26 mouse cellular contexts compared by ENCODE assay signal in the genomic region with DNA sequence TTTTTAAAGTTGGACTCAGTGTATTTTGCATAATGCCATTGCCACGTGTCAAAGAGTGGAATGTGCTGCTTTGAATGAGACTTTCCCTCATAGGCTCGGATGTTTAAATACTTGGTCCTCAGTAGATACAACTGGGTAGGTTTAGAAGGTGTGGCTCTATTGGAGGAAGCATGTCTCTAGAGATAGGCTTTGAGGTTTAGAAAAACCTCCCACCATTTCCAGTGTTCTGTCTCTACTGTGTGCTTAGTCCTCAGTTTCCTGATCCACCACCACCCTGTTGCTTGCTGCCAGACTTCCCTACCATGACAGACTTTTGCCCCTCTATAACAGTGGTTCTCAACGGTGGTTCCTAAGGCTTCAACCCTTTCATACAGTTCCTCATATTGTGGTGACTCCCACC. TPM values are rescaled to one million over a fixed set of nuclear protein-coding genes. Genes with fewer than 3 reads are reported as not detected.
DNase-seq lines count a peak whose midpoint lies in the region; ATAC-seq and TF ChIP-seq lines count a peak whose summit lies in the region.
"Had no signal": no experiment of that assay in that cellular context is flagged by ENCODE, and none has a peak within 500 bp of the region (broad histone marks: within the 10 kb centered on the region; RNA-seq: fewer than 3 reads in every experiment).

No protein-coding gene starts in this region.

- WGBS in midbrain, embryonic 11.5 days: 71% methylated on average over 3 of the region's 3 CpGs
- 73% methylated on average over 3 of the region's 3 CpGs for WGBS in midbrain, embryonic 10.5 days
- 61% methylated on average over 3 of the region's 3 CpGs for WGBS in cerebellum, adult 2 months

- peak; percentile 79 for DNase-seq in midbrain, embryonic 11.5 days (ENCODE audit: low spot score, missing footprints)
- DNase-seq in midbrain, embryonic 10.5 days (ENCODE audit: low spot score): no peak
- peak; percentile 41 for DNase-seq in MEL-GATA-1-ER (ENCODE audit: extremely low read depth, low read depth)
- DNase-seq in induced T-regulatory cell, adult 2 months (ENCODE audit: low read depth): peak; percentile 31
- DNase-seq in cerebellum, adult 2 months: no peak
- no peak for DNase-seq in left cerebral cortex, adult 11 months (ENCODE audit: low spot score)
- DNase-seq in cerebellum, postnatal 25 days: no peak
- DNase-seq: adrenal gland, adult 2 months; cerebellum, adult 8-10 months; kidney, adult 8-10 months; kidney, postnatal 14 days; left cerebral cortex, postnatal 4 days; lung, adult 2 months; lung, postnatal 14 days; right cerebral cortex, adult 18-20 months; right cerebral cortex, postnatal 4 days; thymus, adult 18-20 months; thymus, postnatal 4 days had no signal

- no peaks in the 10 kb centered on the region for H3K27me3 ChIP-seq in midbrain, embryonic 11.5 days (ENCODE audit: control insufficient read depth, insufficient read depth, low read length)
- peaks cover 10% of the 10 kb centered on the region for H3K27me3 ChIP-seq in midbrain, embryonic 10.5 days (ENCODE audit: low read depth, poor library complexity, severe bottlenecking)
- no peaks in the 10 kb centered on the region for H3K27me3 ChIP-seq in cerebellum, adult 2 months (ENCODE audit: control insufficient read depth, insufficient read depth, low read length)
- H3K27me3 ChIP-seq: embryonic facial prominence, embryonic 15.5 days; limb, embryonic 15.5 days; midbrain, embryonic 15.5 days; neural tube, embryonic 13.5 days; Patski had no signal

- ATAC-seq in midbrain, embryonic 11.5 days (ENCODE audit: low FRiP score): no peak
- ATAC-seq in megakaryocyte-erythroid progenitor cell, adult 5-6 weeks (replicated peaks; ENCODE audit: low FRiP score, low TSS enrichment, poor library complexity, severe bottlenecking): peak; percentile 70
- ATAC-seq: forebrain, embryonic 14.5 days; midbrain, embryonic 15.5 days; Patski had no signal

- H3K4me3 ChIP-seq in midbrain, embryonic 11.5 days (ENCODE audit: low read depth, low read length): no peak overlapping the region
- H3K4me3 ChIP-seq in midbrain, embryonic 10.5 days: no peak overlapping the region
- H3K4me3 ChIP-seq in cerebellum, adult 2 months (replicated peaks; ENCODE audit: insufficient read depth, low read depth, low read length): no peak overlapping the region
- H3K4me3 ChIP-seq: embryonic facial prominence, embryonic 15.5 days; limb, embryonic 15.5 days; midbrain, embryonic 15.5 days; neural tube, embryonic 13.5 days had no signal

- H3K4me2 ChIP-seq in midbrain, embryonic 11.5 days: no peak overlapping the region
- H3K4me2 ChIP-seq: embryonic facial prominence, embryonic 15.5 days; heart, embryonic 11.5 days; limb, embryonic 15.5 days; midbrain, embryonic 15.5 days; neural tube, embryonic 13.5 days had no signal

- no peak for TF ChIP-seq CTCF in cerebellum, adult 2 months (IDR thresholded peaks at IDR 0.05; ENCODE audit: borderline replicate concordance, insufficient read depth, low read depth, low read length)

- no peaks in the 10 kb centered on the region for H3K4me1 ChIP-seq in midbrain, embryonic 11.5 days (ENCODE audit: control insufficient read depth, insufficient read depth, low read length)
- H3K4me1 ChIP-seq in midbrain, embryonic 10.5 days: no peaks in the 10 kb centered on the region
- no peaks in the 10 kb centered on the region for H3K4me1 ChIP-seq in cerebellum, adult 2 months (ENCODE audit: control insufficient read depth, insufficient read depth, low read length)
- H3K4me1 ChIP-seq: embryonic facial prominence, embryonic 15.5 days; limb, embryonic 15.5 days; midbrain, embryonic 15.5 days; neural tube, embryonic 13.5 days had no signal

- H3K9ac ChIP-seq in midbrain, embryonic 11.5 days (ENCODE audit: low read length): no peak overlapping the region
- H3K9ac ChIP-seq: embryonic facial prominence, embryonic 15.5 days; limb, embryonic 15.5 days; midbrain, embryonic 15.5 days; neural tube, embryonic 13.5 days had no signal

- H3K36me3 ChIP-seq in midbrain, embryonic 11.5 days (ENCODE audit: control insufficient read depth, insufficient read depth, low read length): no peaks in the 10 kb centered on the region
- H3K36me3 ChIP-seq in midbrain, embryonic 10.5 days: no peaks in the 10 kb centered on the region
- H3K36me3 ChIP-seq: embryonic facial prominence, embryonic 15.5 days; limb, embryonic 15.5 days; midbrain, embryonic 15.5 days; neural tube, embryonic 13.5 days had no signal

- no peaks in the 10 kb centered on the region for H3K9me3 ChIP-seq in midbrain, embryonic 11.5 days (ENCODE audit: control insufficient read depth, low read length)
- H3K9me3 ChIP-seq in midbrain, embryonic 10.5 days (replicated peaks): no peaks in the 10 kb centered on the region
- H3K9me3 ChIP-seq: embryonic facial prominence, embryonic 15.5 days; limb, embryonic 15.5 days; midbrain, embryonic 15.5 days; neural tube, embryonic 13.5 days had no signal

- H3K27ac ChIP-seq in midbrain, embryonic 11.5 days (ENCODE audit: low read depth, low read length): no peak overlapping the region
- no peak overlapping the region for H3K27ac ChIP-seq in midbrain, embryonic 10.5 days (replicated peaks)
- no peak overlapping the region for H3K27ac ChIP-seq in cerebellum, adult 2 months (ENCODE audit: insufficient read depth, low read length)
- H3K27ac ChIP-seq: embryonic facial prominence, embryonic 15.5 days; limb, embryonic 15.5 days; midbrain, embryonic 15.5 days; neural tube, embryonic 13.5 days had no signal

- TF ChIP-seq POLR2A in cerebellum, adult 2 months (IDR thresholded peaks at IDR 0.05; ENCODE audit: borderline replicate concordance, insufficient read depth, low read length): no peak

RNA-seq across cellular contexts. Expression of a gene that starts 37.0 kb away (rescaled TPM):
- 40.1 and 40.6 TPM in 2 replicates for polyA plus RNA-seq in midbrain, embryonic 11.5 days (2014; fragmentation: Nextera tagmentation; extraction: Ambion mirVana)
- polyA plus RNA-seq in midbrain, embryonic 10.5 days (2016; fragmentation: Nextera tagmentation; extraction: Ambion mirVana): 34.1 and 36.7 TPM in 2 replicates
- 11.3 and 17.5 TPM in 2 replicates for total RNA-seq in megakaryocyte-erythroid progenitor cell, adult 5-6 weeks (2014; fragmentation: Nextera tagmentation)
- total RNA-seq in megakaryocyte-erythroid progenitor cell, adult 5-6 weeks (2017): 1.4 and 8.0 TPM in 2 replicates
- 16.1 and 16.2 TPM in 2 replicates for polyA plus RNA-seq in cerebellum, adult 2 months (2012; rRNA removed)

RNA-seq across cellular contexts. Expression of a gene that starts 37.1 kb away (rescaled TPM):
- polyA plus RNA-seq in midbrain, embryonic 11.5 days (2014; fragmentation: Nextera tagmentation; extraction: Ambion mirVana): 123 and 126 TPM in 2 replicates
- 106 and 112 TPM in 2 replicates for polyA plus RNA-seq in midbrain, embryonic 10.5 days (2016; fragmentation: Nextera tagmentation; extraction: Ambion mirVana)
- total RNA-seq in megakaryocyte-erythroid progenitor cell, adult 5-6 weeks (2014; fragmentation: Nextera tagmentation): 76.9 and 82.0 TPM in 2 replicates
- 102 and 112 TPM in 2 replicates for total RNA-seq in megakaryocyte-erythroid progenitor cell, adult 5-6 weeks (2017)
- 32.4 and 33.7 TPM in 2 replicates for polyA plus RNA-seq in cerebellum, adult 2 months (2012; rRNA removed)

RNA-seq across cellular contexts. Expression of a gene that starts 51.8 kb away (rescaled TPM):
- 72.0 and 79.6 TPM in 2 replicates for polyA plus RNA-seq in midbrain, embryonic 11.5 days (2014; fragmentation: Nextera tagmentation; extraction: Ambion mirVana)
- polyA plus RNA-seq in midbrain, embryonic 10.5 days (2016; fragmentation: Nextera tagmentation; extraction: Ambion mirVana): 95.2 and 110 TPM in 2 replicates
- total RNA-seq in megakaryocyte-erythroid progenitor cell, adult 5-6 weeks (2014; fragmentation: Nextera tagmentation): 209 and 214 TPM in 2 replicates
- total RNA-seq in megakaryocyte-erythroid progenitor cell, adult 5-6 weeks (2017): 319 and 373 TPM in 2 replicates
- polyA plus RNA-seq in cerebellum, adult 2 months (2012; rRNA removed): 147 and 153 TPM in 2 replicates

Comparison
In these comparisons a context has a peak if more than half of its experiments do, and no peak if none do; other contexts are left out.
1. DNase-seq: peak in midbrain, embryonic 11.5 days (single experiment), MEL-GATA-1-ER (single experiment) and induced T-regulatory cell, adult 2 months (single experiment); none in midbrain, embryonic 10.5 days (single experiment), cerebellum, adult 2 months (0 of 2), left cerebral cortex, adult 11 months (single experiment) and cerebellum, postnatal 25 days (0 of 2).